ENCODE assay signal across 9 mouse cellular contexts in genomic region chr8:41443556-41443955, GRCm38 (mm10). TPM values are rescaled to one million over a fixed set of nuclear protein-coding genes. Genes with fewer than 3 reads are reported as not detected.
DNase-seq lines count a peak whose midpoint lies in the region; ATAC-seq and TF ChIP-seq lines count a peak whose summit lies in the region.
"Had no signal": no experiment of that assay in that cellular context is flagged by ENCODE, and none has a peak within 500 bp of the region (broad histone marks: within the 10 kb centered on the region; RNA-seq: fewer than 3 reads in every experiment).

No protein-coding gene starts in this region.

- H3K4me1 ChIP-seq in forebrain, embryonic 12.5 days = no peaks in the 10 kb centered on the region
- H3K4me1 ChIP-seq in kidney, adult 2 months (ENCODE audit: control insufficient read depth, insufficient read depth, low read length) = no peaks in the 10 kb centered on the region
- H3K4me1 ChIP-seq in limb, embryonic 13.5 days = 0 out of 2 replicates have a peak, but pooled peaks cover 6% of the 10 kb centered on the region

- DNase-seq in ovary, postnatal 14 days (ENCODE audit: low spot score) = peak; percentile 40
- no peak for DNase-seq in ovary, adult 18-20 months (ENCODE audit: low spot score)
- DNase-seq in adrenal gland, postnatal 25 days = peak; percentile 2
- peak; percentile 47 for DNase-seq in kidney, adult 2 months
- peak; percentile 30 for DNase-seq in retina, postnatal 7 days (ENCODE audit: low read depth, low spot score)
- no peak for DNase-seq in spleen, postnatal 36 days (ENCODE audit: low spot score in 2 of 2)

- no peaks in the 10 kb centered on the region for H3K9me3 ChIP-seq in forebrain, embryonic 12.5 days
- no peaks in the 10 kb centered on the region for H3K9me3 ChIP-seq in limb, embryonic 13.5 days

- TF ChIP-seq CTCF in kidney, adult 2 months (conservative IDR thresholded peaks at IDR 0.05; ENCODE audit: insufficient read depth, insufficient read length, low read depth, low read length) = 0 out of 2 replicates have a peak, but pooled peaks have one; percentile 7

- no peaks in the 10 kb centered on the region for H3K27me3 ChIP-seq in forebrain, embryonic 12.5 days
- H3K27me3 ChIP-seq in kidney, adult 2 months (replicated peaks; ENCODE audit: control insufficient read depth, insufficient read depth, low read length) = no peaks in the 10 kb centered on the region
- H3K27me3 ChIP-seq in limb, embryonic 13.5 days = peaks cover 22% of the 10 kb centered on the region

- peak; percentile 55; the same call in 1 of the 2 replicates for ATAC-seq in forebrain, embryonic 12.5 days (ENCODE audit: low FRiP score)
- ATAC-seq in limb, embryonic 13.5 days (ENCODE audit: low FRiP score, low read depth) = peak; percentile 77; the same call in 1 of the 2 replicates

- TF ChIP-seq POLR2A in kidney, adult 2 months (IDR thresholded peaks at IDR 0.05; ENCODE audit: low read depth, low read length) = no peak

- no peak overlapping the region for H3K9ac ChIP-seq in forebrain, embryonic 12.5 days
- no peak overlapping the region for H3K9ac ChIP-seq in limb, embryonic 13.5 days

- WGBS in forebrain, embryonic 12.5 days = 4% methylated on average over 4 of the region's 4 CpGs
- WGBS in kidney, adult 2 months = 1% methylated on average over 4 of the region's 4 CpGs
- 2% methylated on average over 4 of the region's 4 CpGs for WGBS in limb, embryonic 13.5 days

- H3K4me3 ChIP-seq in forebrain, embryonic 12.5 days (replicated peaks) = no peak overlapping the region
- no peak overlapping the region for H3K4me3 ChIP-seq in kidney, adult 2 months (ENCODE audit: insufficient read depth, low read depth, low read length)
- H3K4me3 ChIP-seq in limb, embryonic 13.5 days = no peak overlapping the region

- no peaks in the 10 kb centered on the region for H3K36me3 ChIP-seq in forebrain, embryonic 12.5 days (replicated peaks)
- no peaks in the 10 kb centered on the region for H3K36me3 ChIP-seq in kidney, adult 2 months (ENCODE audit: control insufficient read depth, insufficient read depth, low read length)
- no peaks in the 10 kb centered on the region for H3K36me3 ChIP-seq in limb, embryonic 13.5 days

- H3K4me2 ChIP-seq in forebrain, embryonic 12.5 days = no peak overlapping the region
- no peak overlapping the region for H3K4me2 ChIP-seq in limb, embryonic 13.5 days (replicated peaks)

- no peak overlapping the region for H3K27ac ChIP-seq in forebrain, embryonic 12.5 days
- H3K27ac ChIP-seq in kidney, adult 2 months (ENCODE audit: insufficient read depth, low read depth, low read length) = no peak overlapping the region
- no peak overlapping the region for H3K27ac ChIP-seq in limb, embryonic 13.5 days
- H3K27ac ChIP-seq: macrophage had no signal

RNA-seq across cellular contexts. Expression of gene Frg1, which starts 26.7 kb away (rescaled TPM):
- 55.4 and 64.0 TPM in 2 replicates for total RNA-seq in adrenal gland, postnatal 25 days (2021)
- 108 and 109 TPM in 2 replicates for polyA plus RNA-seq in forebrain, embryonic 12.5 days (2016; fragmentation: Nextera tagmentation; extraction: Ambion mirVana)
- polyA plus RNA-seq in kidney, adult 2 months (2012; rRNA removed) = 4.2 and 6.7 TPM in 2 replicates
- polyA plus RNA-seq in limb, embryonic 13.5 days (2015; fragmentation: Nextera tagmentation; extraction: Ambion mirVana) = 96.9 and 107 TPM in 2 replicates

Comparison
In these comparisons a context has a peak if more than half of its experiments do, and no peak if none do; other contexts are left out.
1. DNase-seq: peak in ovary, postnatal 14 days (single experiment), adrenal gland, postnatal 25 days (single experiment), kidney, adult 2 months (single experiment) and retina, postnatal 7 days (single experiment); none in ovary, adult 18-20 months (single experiment) and spleen, postnatal 36 days (0 of 2).
2. RNA of gene Frg1, which starts 26.7 kb away (polyA plus RNA-seq): 108 to 109 TPM in forebrain, embryonic 12.5 days and 96.9 to 107 TPM in limb, embryonic 13.5 days; 4.2 to 6.7 TPM in kidney, adult 2 months; every median in the first group is over 10 times any median in the second.